Mouse (Mus musculus): ENCODE measurements around the gene Wwc1.
"Not testable (repeated sequence)": the region's sequence is repeated elsewhere in the genome, so short reads cannot be mapped to it uniquely, and the experiment has no call there.

Wwc1 gene

DNA sequence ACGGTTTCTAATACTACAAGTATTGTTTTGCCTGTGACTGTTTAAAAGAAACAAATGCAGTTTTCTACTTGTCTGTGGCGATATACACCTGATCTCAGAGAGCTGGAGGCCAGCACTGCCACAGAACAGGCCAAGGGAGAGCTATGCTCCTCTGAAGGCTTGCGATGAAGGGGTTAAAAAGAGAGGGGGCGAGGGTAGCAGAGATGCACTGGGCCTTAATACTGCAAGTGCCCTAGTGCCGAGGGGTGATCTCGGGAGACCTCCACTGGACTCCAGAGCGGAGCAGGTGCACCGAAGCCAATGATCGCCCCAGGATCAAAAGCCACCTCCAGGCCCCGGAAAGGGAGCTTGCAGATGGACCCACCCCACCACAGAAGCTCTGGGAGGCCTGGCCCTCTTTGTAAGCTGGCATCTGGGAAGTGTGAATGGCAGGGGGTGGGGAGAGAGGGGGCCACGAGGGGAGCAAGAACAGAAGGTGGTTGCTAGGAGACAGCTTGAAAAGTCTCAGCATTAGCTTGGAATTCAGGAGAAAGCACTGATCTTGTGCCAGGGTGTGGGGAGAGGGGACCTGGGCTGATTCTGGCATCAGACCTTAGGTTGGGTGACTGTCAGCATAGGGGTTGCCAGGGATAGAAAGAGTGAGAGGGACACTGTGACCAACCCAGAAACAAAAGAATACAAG, 123.8 kb downstream of the Wwc1 start:
- Histone ChIP-seq H3K36me3 (ENCODE audit: control insufficient read depth, insufficient read depth, low read length, poor library complexity, severe bottlenecking) (no peaks in the 10 kb centered on the region), H3K27me3 (ENCODE audit: control insufficient read depth, insufficient read depth, low read length, poor library complexity, severe bottlenecking) (no peaks in the 10 kb centered on the region)
- no peak for DNase-seq (ENCODE audit: low read depth, low spot score)

DNA sequence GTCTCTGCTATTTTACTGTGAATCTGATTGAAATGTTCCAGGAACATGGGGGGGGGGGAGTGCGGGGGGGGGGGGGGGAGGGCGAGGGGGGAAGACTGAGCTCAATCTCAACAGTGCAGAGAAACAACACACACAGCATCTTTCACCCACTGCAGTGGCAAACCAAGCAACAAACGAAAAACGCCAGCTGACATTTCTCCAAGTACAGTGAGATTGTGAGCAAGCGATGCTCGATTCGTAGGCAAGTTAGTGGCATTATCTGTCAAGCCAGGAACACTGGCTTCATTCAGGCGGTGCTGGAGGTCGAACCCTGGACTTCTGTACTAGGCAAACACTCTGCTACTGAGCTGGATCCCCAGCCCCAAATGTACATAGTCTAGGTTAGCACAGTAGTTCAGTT, 124.8 kb downstream of the Wwc1 start:
- DNase-seq (ENCODE audit: low read depth, low spot score) = no peak
- no peaks in the 10 kb centered on the region for H3K36me3 ChIP-seq (ENCODE audit: control insufficient read depth, insufficient read depth, low read length, poor library complexity, severe bottlenecking)

DNA sequence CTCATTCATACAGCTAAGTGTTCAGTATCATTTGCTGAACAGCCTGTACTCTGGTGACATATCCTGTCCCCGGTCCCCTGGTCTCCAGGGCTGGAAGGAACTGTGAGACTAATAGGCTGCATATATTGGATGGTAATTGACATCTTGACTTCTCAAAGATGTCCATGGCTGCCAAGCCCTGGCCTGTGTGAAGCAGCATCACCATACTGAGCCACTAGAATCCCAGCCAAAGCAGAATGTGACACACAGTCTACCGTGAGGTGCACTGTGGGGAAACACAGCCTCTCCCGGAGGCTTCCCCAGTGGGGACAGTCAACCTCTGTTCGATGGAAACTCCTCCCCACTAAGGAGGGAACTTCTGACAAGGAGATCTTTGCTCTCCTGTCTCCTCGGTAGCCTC, 125.4 kb downstream of the Wwc1 start:
- H3K36me3 ChIP-seq (ENCODE audit: control insufficient read depth, insufficient read depth, low read length, poor library complexity, severe bottlenecking) = no peaks in the 10 kb centered on the region
- DNase-seq (ENCODE audit: low read depth, low spot score) = no peak
- no peaks in the 10 kb centered on the region for H3K27me3 ChIP-seq (ENCODE audit: control insufficient read depth, insufficient read depth, low read length, poor library complexity, severe bottlenecking)

More for the DNA sequence above, 124.8 kb downstream of the Wwc1 start:
- no peaks in the 10 kb centered on the region for H3K27me3 ChIP-seq (ENCODE audit: control insufficient read depth, insufficient read depth, low read length, poor library complexity, severe bottlenecking)

DNA sequence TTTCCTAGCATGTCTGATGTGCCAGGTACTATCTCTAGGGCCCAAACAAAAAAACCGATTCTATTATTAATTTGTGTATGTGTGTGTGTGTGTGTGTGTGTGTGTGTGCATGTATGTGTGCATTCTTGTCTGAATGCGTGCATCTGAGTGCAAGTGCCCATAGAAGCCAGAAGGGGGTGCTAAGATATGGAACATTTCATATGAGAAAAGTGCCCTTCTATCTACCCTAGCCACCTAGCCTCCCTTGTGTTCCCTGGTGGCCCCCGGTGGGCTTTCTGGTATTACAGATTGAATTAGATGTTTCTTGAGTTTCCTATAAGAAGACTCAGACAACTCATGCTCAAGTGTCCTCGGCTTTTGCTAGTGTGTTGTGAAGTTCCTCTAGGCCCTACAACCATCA, 126.7 kb downstream of the Wwc1 start:
- Histone ChIP-seq H3K27me3 (ENCODE audit: control insufficient read depth, insufficient read depth, low read length, poor library complexity, severe bottlenecking) (no peaks in the 10 kb centered on the region), H3K36me3 (ENCODE audit: control insufficient read depth, insufficient read depth, low read length, poor library complexity, severe bottlenecking) (no peaks in the 10 kb centered on the region)
- DNase-seq (ENCODE audit: low read depth, low spot score) = no peak

DNA sequence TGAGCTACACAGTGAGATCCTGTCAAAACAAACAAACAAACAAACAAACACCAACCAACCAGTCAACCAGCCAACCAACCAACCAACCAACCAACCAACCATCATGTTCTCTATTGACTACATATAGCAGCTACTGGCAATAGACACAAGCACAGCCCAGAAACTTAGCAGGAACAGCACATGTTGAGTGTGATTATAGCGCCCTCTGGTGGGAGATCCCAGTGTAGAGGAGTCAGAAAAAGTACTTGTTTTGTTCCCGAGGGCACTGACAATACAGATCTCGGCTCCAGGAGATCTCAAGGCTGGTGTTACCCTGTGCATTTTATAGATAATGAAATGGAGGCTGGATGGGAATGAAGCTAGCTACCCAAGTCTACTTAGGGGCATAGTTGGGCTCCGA, 127.6 kb downstream of the Wwc1 start:
- Histone ChIP-seq H3K36me3 (ENCODE audit: control insufficient read depth, insufficient read depth, low read length, poor library complexity, severe bottlenecking) (no peaks in the 10 kb centered on the region), H3K27me3 (ENCODE audit: control insufficient read depth, insufficient read depth, low read length, poor library complexity, severe bottlenecking) (no peaks in the 10 kb centered on the region)
- peak; percentile 83 for DNase-seq (ENCODE audit: low read depth, low spot score)

DNA sequence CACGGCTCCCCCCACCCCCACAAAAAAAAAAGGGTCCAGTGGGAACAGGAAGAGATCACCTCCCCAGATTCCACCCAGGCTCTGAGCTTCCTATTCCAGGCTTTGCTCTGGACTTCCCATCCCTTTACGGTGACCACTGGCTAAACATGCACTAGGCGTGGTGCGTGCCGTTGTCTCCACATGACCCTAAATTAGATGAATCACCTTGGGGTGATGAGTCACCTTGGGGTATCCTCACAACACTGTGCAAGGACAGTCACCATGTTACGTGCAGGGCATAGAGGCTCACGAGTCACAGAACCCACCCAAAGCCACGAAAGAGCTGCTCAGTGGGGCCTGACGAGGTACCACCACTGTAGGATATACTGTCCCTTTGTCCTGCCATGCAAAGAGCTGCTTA, 136.0 kb downstream of the Wwc1 start:
- H3K36me3 ChIP-seq (ENCODE audit: control insufficient read depth, insufficient read depth, low read length, poor library complexity, severe bottlenecking) = no peaks in the 10 kb centered on the region
- H3K27me3 ChIP-seq (ENCODE audit: control insufficient read depth, insufficient read depth, low read length, poor library complexity, severe bottlenecking) = no peaks in the 10 kb centered on the region
- DNase-seq (ENCODE audit: low read depth, low spot score) = no peak

DNA sequence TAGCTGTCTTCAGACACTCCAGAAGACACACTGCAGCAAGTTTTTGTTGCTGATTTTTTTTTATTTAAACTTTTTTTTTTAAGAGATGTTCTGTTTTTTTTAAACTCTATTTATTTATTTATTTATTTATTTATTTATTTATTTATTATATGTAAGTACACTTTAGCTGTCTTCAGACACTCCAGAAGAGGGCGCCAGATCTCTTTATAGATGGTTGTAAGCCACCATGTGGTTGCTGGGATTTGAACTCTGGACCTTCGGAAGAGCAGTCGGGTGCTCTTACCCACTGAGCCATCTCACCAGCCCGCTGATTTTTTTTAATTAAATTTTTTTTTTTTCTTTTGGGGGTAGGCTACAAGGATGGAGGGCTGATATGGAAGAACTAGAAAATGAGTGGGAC, 137.8 kb downstream of the Wwc1 start:
- DNase-seq (ENCODE audit: low read depth, low spot score) = peak; percentile 39
- H3K36me3 ChIP-seq (ENCODE audit: control insufficient read depth, insufficient read depth, low read length, poor library complexity, severe bottlenecking); H3K27me3 ChIP-seq (ENCODE audit: control insufficient read depth, insufficient read depth, low read length, poor library complexity, severe bottlenecking): not testable (repeated sequence)

DNA sequence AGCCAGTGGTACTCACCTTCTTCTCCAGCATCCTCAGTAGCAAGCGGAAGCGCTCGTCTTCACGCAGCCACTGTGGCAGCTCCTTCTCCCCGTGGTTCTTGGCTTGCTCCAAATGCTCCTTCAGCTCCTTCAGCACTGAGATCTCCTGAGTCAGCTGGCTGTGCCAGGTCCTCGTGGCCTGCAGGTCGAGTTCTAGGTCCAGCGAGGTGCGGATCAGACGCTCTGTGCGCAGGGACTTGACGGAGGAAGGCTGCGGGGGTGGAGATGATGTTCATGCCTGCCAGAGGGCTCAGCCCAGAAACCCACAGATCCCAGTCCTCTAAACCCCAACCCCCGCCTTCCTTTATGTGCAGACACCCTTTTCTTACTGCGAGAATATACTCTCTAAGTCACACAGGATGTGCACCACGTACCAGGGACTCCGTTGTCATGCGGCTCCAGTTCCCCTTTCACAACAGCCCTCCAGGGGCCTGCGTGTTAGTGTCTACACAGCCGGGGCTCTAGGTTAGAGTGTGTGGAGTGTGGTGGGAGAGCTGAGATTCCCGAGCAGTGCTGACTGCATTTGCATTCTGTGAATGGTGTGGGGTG, 138.5 kb downstream of the Wwc1 start:
- no peaks in the 10 kb centered on the region for H3K36me3 ChIP-seq (ENCODE audit: control insufficient read depth, insufficient read depth, low read length, poor library complexity, severe bottlenecking)
- DNase-seq (ENCODE audit: low read depth, low spot score) = peak; percentile 76
- no peaks in the 10 kb centered on the region for H3K27me3 ChIP-seq (ENCODE audit: control insufficient read depth, insufficient read depth, low read length, poor library complexity, severe bottlenecking)

DNA sequence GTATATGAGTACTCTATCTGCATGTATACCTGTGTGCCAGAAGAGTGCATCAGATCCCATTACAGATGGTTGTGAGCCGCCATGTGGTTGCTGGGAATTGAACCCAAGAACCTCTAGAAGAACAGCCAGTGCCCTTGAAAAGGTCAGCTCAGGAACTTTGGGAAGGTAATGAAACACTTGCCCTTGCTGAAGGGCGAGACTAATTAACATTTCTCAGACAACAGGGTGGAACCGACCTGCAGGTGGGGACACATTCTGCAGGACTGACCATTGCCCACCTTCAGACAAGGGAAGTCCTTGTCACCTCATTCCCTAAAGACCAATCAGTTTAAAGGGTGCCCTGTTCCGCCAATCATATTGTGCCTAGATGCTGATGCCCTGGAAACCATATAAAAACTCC, 139.5 kb downstream of the Wwc1 start:
- H3K36me3 ChIP-seq (ENCODE audit: control insufficient read depth, insufficient read depth, low read length, poor library complexity, severe bottlenecking); H3K27me3 ChIP-seq (ENCODE audit: control insufficient read depth, insufficient read depth, low read length, poor library complexity, severe bottlenecking); DNase-seq (ENCODE audit: low read depth, low spot score): not testable (repeated sequence)

DNA sequence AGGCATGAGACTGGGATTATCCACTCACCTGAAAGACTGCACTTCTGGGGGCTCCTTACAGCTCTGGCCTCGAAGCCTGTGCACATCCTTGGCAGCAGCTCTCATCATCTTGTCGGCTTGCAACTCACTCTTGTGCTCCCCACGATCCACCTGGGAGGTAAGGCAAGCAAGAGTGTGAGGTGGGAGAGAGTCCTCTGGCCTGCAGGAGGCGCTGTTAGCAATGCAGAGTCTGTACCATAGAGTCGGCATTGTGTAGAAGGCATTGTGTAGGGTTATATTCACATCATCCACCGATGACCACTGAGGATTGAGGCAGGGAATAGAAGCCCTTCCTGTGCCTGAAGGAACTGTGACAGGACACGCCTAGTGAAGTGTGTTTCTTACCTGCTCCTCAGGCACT, 140.0 kb downstream of the Wwc1 start:
- Histone ChIP-seq H3K36me3 (ENCODE audit: control insufficient read depth, insufficient read depth, low read length, poor library complexity, severe bottlenecking) (no peaks in the 10 kb centered on the region), H3K27me3 (ENCODE audit: control insufficient read depth, insufficient read depth, low read length, poor library complexity, severe bottlenecking) (no peaks in the 10 kb centered on the region)
- DNase-seq (ENCODE audit: low read depth, low spot score) = peak; percentile 50

DNA sequence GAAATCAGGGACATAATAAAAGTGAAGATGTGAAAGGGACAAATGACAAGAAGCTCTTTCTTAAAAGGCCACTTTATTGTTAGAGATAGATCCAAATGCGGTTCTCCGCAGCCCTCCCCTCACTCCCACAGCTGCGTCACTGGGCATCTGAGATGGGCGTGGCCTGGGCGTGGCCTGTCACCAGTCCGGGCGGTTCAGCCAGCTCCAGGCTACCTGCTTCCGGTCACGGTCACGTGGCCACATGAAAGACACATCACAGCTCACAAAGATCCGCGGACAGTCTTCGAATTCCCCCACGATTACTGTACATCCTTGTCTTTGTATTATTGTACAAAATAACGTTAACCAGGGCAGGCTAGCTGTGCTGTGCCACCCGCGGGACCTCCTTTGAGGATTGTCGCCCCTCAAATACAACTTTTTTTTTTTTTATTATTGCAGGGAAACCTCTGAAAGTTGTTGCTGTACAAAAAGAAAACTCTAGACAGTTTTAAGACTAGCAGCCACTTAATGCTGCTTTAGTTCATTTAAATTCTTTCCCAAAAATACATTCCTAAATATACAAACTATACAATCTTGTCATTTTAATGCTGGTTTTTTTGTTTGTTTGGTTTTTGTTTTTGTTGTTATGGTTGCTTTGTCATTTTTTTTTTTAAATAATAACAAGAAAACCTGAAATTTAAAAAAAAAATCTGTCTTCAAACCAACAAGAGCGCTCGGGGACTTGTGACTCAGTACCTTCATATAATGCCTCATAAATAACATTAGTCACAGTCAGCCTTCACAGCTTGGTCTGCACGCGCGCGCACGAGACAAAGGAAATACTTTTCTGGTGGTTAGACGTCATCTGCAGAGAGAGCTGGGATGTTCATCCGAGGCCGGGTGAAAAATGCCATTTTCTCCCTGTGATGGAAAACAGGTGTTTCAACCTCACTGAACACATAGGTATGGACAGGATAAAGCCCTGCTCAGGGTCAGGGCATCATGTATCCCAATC, 141.7 kb downstream of the Wwc1 start:
- no peaks in the 10 kb centered on the region for H3K36me3 ChIP-seq (ENCODE audit: control insufficient read depth, insufficient read depth, low read length, poor library complexity, severe bottlenecking)
- no peaks in the 10 kb centered on the region for H3K27me3 ChIP-seq (ENCODE audit: control insufficient read depth, insufficient read depth, low read length, poor library complexity, severe bottlenecking)
- DNase-seq (ENCODE audit: low read depth, low spot score) = peak; percentile 92

DNA sequence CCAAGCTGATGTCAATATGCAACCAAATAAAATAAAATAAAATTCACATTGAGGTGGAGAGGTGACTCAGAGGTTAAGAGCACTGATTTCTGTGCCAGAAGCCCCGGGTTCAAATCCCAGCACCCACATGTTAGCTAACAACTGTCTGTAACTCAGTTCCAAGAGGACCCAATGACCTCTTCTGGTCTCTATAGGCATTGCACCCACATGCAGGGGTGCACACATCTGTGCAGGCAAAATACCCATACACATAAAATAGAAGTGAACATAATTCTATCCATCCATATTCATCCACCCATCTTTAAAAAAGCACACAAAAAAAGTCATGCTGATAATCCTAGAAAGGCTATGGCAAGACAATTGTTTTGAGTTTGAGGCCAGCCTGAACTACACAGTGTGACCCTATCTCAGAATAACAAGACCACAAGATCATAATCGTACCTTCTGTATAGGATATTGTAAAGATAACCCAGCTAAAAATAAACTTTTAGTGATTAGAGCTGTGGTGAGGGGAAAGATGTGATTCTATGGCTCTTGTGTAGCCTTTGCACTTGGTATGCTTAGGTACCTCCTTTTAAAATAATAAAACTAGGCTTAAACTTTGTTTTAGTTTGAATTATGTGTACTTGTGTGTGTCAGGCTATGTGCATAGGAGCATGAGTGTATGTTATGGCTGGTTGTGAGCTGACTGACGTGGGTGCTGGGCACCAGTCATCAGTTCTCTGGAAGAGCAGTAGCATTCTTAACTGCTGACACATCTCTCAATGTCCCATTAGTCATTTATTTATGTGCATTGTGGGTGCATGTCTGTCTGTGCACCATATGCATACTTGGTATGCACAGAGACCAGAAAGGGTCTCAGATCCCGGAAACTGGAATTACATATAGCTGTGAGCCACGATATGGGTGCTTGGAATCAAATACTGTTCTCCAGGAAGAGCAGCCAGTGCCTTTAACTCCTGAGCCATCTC, 142.9 kb downstream of the Wwc1 start:
- no peaks in the 10 kb centered on the region for H3K36me3 ChIP-seq (ENCODE audit: control insufficient read depth, insufficient read depth, low read length, poor library complexity, severe bottlenecking)
- no peaks in the 10 kb centered on the region for H3K27me3 ChIP-seq (ENCODE audit: control insufficient read depth, insufficient read depth, low read length, poor library complexity, severe bottlenecking)
- DNase-seq (ENCODE audit: low read depth, low spot score) = no peak

DNA sequence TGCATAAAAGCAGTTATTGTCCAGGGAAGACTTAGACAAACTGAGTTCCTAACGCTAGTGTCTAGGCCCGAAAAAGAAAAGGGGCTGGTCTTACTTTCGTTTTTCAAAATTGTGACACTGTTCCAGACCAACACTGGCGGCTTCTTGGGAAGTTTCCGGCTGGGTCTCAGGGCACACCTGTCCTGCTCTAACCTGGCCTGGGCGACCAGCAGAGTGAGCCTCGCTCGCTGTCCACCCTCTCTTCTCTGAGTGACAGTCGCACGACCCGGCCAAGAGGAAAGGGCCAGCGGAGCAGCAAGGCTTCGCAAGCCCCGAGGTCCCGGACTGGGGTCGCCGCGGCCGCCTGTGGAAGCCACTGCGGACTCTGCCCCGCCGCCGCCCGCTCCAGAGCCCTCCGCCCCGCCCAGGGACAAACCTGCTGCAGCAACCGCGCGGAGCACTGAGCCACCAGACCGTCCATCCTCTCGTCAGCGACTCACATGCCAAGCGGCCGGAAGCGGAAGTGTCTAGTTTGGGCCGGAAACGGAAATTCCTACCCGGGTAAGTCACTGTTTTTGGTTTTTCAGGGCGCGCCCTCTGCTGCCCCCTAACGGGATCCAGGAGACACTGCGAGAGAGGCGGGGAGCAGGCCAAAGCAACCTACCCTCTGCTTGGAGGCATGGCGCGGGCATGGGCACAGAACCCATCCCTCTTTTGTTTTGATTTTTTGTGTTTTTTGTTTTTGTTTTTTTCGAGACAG, 146.1 kb downstream of the Wwc1 start, which contains the start of gene Rars:
Gene Rars (minus strand): TSS at position 485 of the 739 bp plus-strand sequence.
- H3K36me3 ChIP-seq (ENCODE audit: control insufficient read depth, insufficient read depth, low read length, poor library complexity, severe bottlenecking) = peaks cover 7% of the 10 kb centered on the region
- no peaks in the 10 kb centered on the region for H3K27me3 ChIP-seq (ENCODE audit: control insufficient read depth, insufficient read depth, low read length, poor library complexity, severe bottlenecking)
- DNase-seq (ENCODE audit: low read depth, low spot score) = peak; percentile 97

All from splenic B cell, adult 2 months (primary cell).